Mouse (Mus musculus): ENCODE results near the gene Dok1. TPM values are rescaled to one million over a fixed set of nuclear protein-coding genes. Genes with fewer than 3 reads are reported as not detected.

The Dok1 gene
- polyA plus RNA-seq, 1 experiment from 2014 or later = 9.7 TPM

- Histone ChIP-seq H3K9me3 (ENCODE audit: control insufficient read depth, low read depth, low read length) (no peaks in the 10 kb centered on the region), H3K36me3 (ENCODE audit: control insufficient read depth, insufficient read depth, low read length) (peaks cover 13% of the 10 kb centered on the region), H3K27me3 (ENCODE audit: control insufficient read depth, insufficient read depth, low read length) (no peaks in the 10 kb centered on the region), H3K4me1 (ENCODE audit: control insufficient read depth, insufficient read depth, low read length) (peaks cover 20% of the 10 kb centered on the region), H3K27ac (ENCODE audit: low read length) (peak within 1 kb of the TSS; percentile 78), H3K4me2 (replicated peaks; ENCODE audit: low read depth, low read length) (peak within 1 kb of the TSS; percentile 94), H3K9ac (replicated peaks; ENCODE audit: low read depth, low read length) (peak within 1 kb of the TSS; percentile 93), H3K4me3 (ENCODE audit: low read depth, low read length) (peak within 1 kb of the TSS; percentile 98)
- peak; percentile 3; the same call in 1 of the 2 replicates for ATAC-seq (ENCODE audit: insufficient number of reproducible peaks, insufficient read depth, low FRiP score, low read depth)
- WGBS = under 1% methylated on average over 50 of the region's 50 CpGs
These were observed 21.7 kb upstream of the Dok1 start, which contains the start of gene Htra2 for GRCm38 (mm10) chr6:83054871-83055431. TSS of gene Htra2 (minus strand) at chr6:83055273.

DNA sequence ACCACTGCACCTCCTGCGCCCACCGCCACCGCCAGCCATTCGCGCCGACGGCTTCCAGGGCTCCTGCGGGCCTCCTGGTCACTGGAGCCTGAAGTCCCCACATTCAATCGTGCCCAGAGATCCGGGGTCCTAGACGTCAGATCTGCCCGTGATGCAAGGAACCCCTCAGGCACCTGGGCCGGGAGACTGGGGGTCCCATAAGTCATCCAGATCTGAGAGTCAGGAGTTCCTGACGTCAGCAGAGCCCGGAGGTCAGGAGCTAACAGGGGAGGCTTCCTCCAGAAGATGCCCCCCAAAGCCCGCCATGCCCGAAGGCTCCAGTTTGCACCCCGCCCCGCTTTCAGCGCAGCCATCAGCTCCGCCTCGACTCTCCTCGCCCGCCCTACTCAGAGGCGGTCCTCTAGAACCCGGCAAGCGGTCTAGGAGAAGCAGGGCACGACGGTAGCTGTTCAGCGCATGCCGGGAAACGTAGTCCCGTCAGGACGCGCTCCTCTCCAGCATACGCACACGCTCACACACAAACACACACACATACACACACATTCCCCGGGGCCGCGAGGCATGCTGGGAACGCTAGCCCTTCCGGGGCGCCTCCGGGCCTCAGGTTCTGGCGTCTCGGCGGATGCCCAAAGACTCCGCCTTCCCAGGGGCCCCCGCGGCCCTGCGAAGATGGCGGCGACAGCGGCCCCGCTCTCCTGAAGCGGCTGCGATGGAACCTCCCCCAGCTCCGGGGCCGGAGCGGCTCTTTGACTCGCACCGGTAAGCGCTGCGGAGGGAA lies 21.0 kb upstream of the Dok1 start, which contains the start of gene Aup1:
TSS of gene Aup1 (plus strand) at position 448 of the 778 bp plus-strand sequence.
- Histone ChIP-seq H3K36me3 (ENCODE audit: control insufficient read depth, insufficient read depth, low read length) (peaks cover 13% of the 10 kb centered on the region), H3K9ac (replicated peaks; ENCODE audit: low read depth, low read length) (peak within 1 kb of the TSS; percentile 93), H3K4me1 (ENCODE audit: control insufficient read depth, insufficient read depth, low read length) (peaks cover 20% of the 10 kb centered on the region), H3K27me3 (ENCODE audit: control insufficient read depth, insufficient read depth, low read length) (no peaks in the 10 kb centered on the region), H3K27ac (ENCODE audit: low read length) (peak within 1 kb of the TSS; percentile 78), H3K4me2 (replicated peaks; ENCODE audit: low read depth, low read length) (peak within 1 kb of the TSS; percentile 94), H3K9me3 (ENCODE audit: control insufficient read depth, low read depth, low read length) (no peaks in the 10 kb centered on the region), H3K4me3 (ENCODE audit: low read depth, low read length) (peak within 1 kb of the TSS; percentile 98)
- ATAC-seq (ENCODE audit: insufficient number of reproducible peaks, insufficient read depth, low FRiP score, low read depth) = peak; percentile 96
- WGBS = under 1% methylated on average over 59 of the region's 64 CpGs

DNA sequence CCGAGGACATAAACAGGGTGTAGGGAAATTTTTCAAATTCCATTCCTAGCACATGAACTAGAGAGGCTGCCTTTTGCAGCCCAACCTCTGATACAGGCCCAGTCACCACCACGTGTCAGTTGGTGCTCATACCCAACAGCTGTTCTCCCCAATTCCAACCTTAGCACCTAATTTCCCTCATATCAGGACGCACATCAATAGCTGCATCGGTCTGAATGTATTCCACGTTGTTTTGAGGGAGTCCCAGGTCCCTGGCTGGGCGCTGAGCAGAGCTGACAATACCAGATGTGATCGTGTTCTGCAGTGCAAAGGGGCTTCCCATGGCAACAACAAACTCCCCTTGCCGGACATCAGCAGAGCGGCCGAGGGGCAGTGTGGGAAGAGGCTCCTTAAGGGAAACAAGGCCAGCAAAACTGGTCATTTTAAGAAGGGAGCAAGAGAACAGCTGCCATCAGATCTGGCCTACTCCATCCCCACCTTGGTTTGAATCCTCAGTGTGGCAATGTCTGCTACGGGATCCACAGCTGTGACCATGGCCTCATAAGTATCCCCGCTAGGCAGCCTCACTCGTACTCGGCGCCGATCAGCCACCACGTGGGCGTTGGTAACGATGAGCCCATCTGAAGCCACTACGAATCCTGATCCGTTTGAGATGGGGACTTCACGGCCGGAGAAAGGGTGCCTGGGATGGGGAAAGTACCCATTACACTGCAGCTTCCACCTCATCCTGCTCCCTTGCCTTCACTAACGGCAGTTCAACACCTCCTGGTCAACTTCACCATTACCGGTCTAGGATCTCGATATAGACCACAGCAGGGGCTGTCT lies 20.1 kb upstream of the Dok1 start:
- Histone ChIP-seq H3K27me3 (ENCODE audit: control insufficient read depth, insufficient read depth, low read length) (no peaks in the 10 kb centered on the region), H3K4me3 (ENCODE audit: low read depth, low read length) (peak overlapping the region; percentile 98), H3K9ac (replicated peaks; ENCODE audit: low read depth, low read length) (peak overlapping the region; percentile 93), H3K36me3 (ENCODE audit: control insufficient read depth, insufficient read depth, low read length) (peaks cover 13% of the 10 kb centered on the region), H3K4me1 (ENCODE audit: control insufficient read depth, insufficient read depth, low read length) (peaks cover 20% of the 10 kb centered on the region), H3K27ac (ENCODE audit: low read length) (peak overlapping the region; percentile 72), H3K4me2 (replicated peaks; ENCODE audit: low read depth, low read length) (peak overlapping the region; percentile 94), H3K9me3 (ENCODE audit: control insufficient read depth, low read depth, low read length) (no peaks in the 10 kb centered on the region)
- ATAC-seq (ENCODE audit: insufficient number of reproducible peaks, insufficient read depth, low FRiP score, low read depth) = no peak
- under 1% methylated on average over 26 of the region's 26 CpGs for WGBS

DNA sequence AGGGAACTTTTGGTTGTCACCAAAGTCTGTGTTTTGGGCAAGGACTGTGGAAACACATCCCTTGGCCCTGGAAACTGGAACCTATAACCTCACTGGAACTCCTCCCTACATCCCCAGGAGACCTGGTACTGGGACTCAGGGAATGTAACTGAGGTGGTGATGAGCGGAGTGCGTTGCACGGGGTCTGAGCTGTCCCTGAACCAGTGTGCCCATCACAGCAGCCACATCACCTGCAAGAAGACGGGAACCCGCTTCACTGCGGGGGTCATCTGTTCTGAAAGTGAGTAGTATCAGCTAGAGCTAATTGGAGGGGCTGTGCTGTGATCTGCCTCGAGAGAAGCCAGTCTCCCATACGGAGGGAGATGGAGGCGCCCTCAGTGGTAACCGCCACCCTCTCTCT lies 16.1 kb upstream of the Dok1 start:
- ATAC-seq (ENCODE audit: insufficient number of reproducible peaks, insufficient read depth, low FRiP score, low read depth) = no peak
- Histone ChIP-seq H3K9me3 (ENCODE audit: control insufficient read depth, low read depth, low read length) (no peaks in the 10 kb centered on the region), H3K4me1 (ENCODE audit: control insufficient read depth, insufficient read depth, low read length) (peaks cover 10% of the 10 kb centered on the region), H3K27me3 (ENCODE audit: control insufficient read depth, insufficient read depth, low read length) (no peaks in the 10 kb centered on the region), H3K27ac (ENCODE audit: low read length) (no peak overlapping the region), H3K4me2 (replicated peaks; ENCODE audit: low read depth, low read length) (no peak overlapping the region), H3K9ac (replicated peaks; ENCODE audit: low read depth, low read length) (no peak overlapping the region), H3K36me3 (ENCODE audit: control insufficient read depth, insufficient read depth, low read length) (peaks cover 5% of the 10 kb centered on the region; the same call in 1 of the 2 replicates), H3K4me3 (ENCODE audit: low read depth, low read length) (no peak overlapping the region)
- 70% methylated on average over 10 of the region's 10 CpGs for WGBS

DNA sequence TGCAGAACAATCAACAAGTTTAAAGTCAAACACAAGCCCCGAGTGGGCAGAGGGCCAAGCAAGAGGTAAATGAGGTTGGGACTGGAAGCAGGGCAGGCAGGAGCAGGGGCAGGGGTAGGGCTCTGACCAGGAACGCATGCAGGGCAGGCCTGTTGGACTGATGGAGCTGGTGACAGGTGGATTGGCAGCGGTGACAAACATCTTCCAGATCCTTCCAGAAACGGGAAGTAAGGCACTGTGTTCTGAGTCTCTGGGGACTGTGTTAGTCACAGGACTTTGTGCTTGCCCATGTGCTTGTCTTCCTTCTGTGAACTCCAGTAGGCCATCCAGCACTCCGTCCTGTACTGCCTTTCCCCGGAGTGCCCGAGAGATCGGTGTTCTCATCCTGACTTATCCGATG lies 11.5 kb upstream of the Dok1 start:
- Histone ChIP-seq H3K9me3 (ENCODE audit: control insufficient read depth, low read depth, low read length) (no peaks in the 10 kb centered on the region), H3K27ac (ENCODE audit: low read length) (no peak overlapping the region), H3K9ac (replicated peaks; ENCODE audit: low read depth, low read length) (no peak overlapping the region), H3K27me3 (ENCODE audit: control insufficient read depth, insufficient read depth, low read length) (no peaks in the 10 kb centered on the region), H3K4me1 (ENCODE audit: control insufficient read depth, insufficient read depth, low read length) (no peaks in the 10 kb centered on the region), H3K4me2 (replicated peaks; ENCODE audit: low read depth, low read length) (no peak overlapping the region), H3K4me3 (ENCODE audit: low read depth, low read length) (no peak overlapping the region), H3K36me3 (ENCODE audit: control insufficient read depth, insufficient read depth, low read length) (no peaks in the 10 kb centered on the region)
- 78% methylated on average over 9 of the region's 9 CpGs for WGBS
- no peak for ATAC-seq (ENCODE audit: insufficient number of reproducible peaks, insufficient read depth, low FRiP score, low read depth)

DNA sequence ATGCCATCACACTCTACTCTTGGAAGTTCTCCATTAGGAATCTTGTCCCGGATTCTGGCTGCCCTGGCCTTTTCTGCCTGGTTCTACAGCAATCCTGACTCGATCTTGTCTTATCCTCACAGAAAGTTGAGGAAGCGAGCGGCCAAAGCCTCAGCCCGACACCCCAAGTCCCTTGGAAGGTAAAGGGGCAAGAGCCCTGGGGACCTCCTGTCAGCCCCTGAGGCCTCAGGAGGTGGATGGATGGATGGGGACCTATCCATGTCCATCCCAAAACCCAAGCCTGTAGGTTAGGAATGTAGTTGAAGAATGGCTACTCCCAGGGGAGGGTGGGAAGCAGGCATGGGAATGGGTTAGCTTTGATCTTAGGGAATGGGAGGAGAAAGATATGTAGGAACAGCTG lies 10.7 kb upstream of the Dok1 start:
- 91% methylated on average over 5 of the region's 5 CpGs for WGBS

GRCm38 (mm10) chr6:83043561-83043960 lies 10.3 kb upstream of the Dok1 start:
- H3K9ac ChIP-seq (replicated peaks; ENCODE audit: low read depth, low read length) = no peak overlapping the region
- H3K36me3 ChIP-seq (ENCODE audit: control insufficient read depth, insufficient read depth, low read length) = no peaks in the 10 kb centered on the region
- H3K9me3 ChIP-seq (ENCODE audit: control insufficient read depth, low read depth, low read length) = no peaks in the 10 kb centered on the region
- 0 out of 2 replicates have a peak, but pooled peaks cover 4% of the 10 kb centered on the region for H3K4me1 ChIP-seq (ENCODE audit: control insufficient read depth, insufficient read depth, low read length)
- H3K4me2 ChIP-seq (replicated peaks; ENCODE audit: low read depth, low read length) = no peak overlapping the region
- ATAC-seq (ENCODE audit: insufficient number of reproducible peaks, insufficient read depth, low FRiP score, low read depth) = no peak
- H3K27me3 ChIP-seq (ENCODE audit: control insufficient read depth, insufficient read depth, low read length) = no peaks in the 10 kb centered on the region
- 53% methylated on average over 6 of the region's 6 CpGs for WGBS
- no peak overlapping the region for H3K4me3 ChIP-seq (ENCODE audit: low read depth, low read length)
- H3K27ac ChIP-seq (ENCODE audit: low read length) = no peak overlapping the region

More for the DNA sequence above, 10.7 kb upstream of the Dok1 start:
- H3K4me2 ChIP-seq (replicated peaks; ENCODE audit: low read depth, low read length) = no peak overlapping the region
- ATAC-seq (ENCODE audit: insufficient number of reproducible peaks, insufficient read depth, low FRiP score, low read depth) = no peak
- H3K27me3 ChIP-seq (ENCODE audit: control insufficient read depth, insufficient read depth, low read length) = no peaks in the 10 kb centered on the region
- H3K4me3 ChIP-seq (ENCODE audit: low read depth, low read length) = no peak overlapping the region
- H3K9ac ChIP-seq (replicated peaks; ENCODE audit: low read depth, low read length) = no peak overlapping the region
- no peaks in the 10 kb centered on the region for H3K4me1 ChIP-seq (ENCODE audit: control insufficient read depth, insufficient read depth, low read length)
- H3K36me3 ChIP-seq (ENCODE audit: control insufficient read depth, insufficient read depth, low read length) = no peaks in the 10 kb centered on the region
- no peak overlapping the region for H3K27ac ChIP-seq (ENCODE audit: low read length)
- H3K9me3 ChIP-seq (ENCODE audit: control insufficient read depth, low read depth, low read length) = no peaks in the 10 kb centered on the region

- no peaks in the 10 kb centered on the region for H3K27me3 ChIP-seq (ENCODE audit: control insufficient read depth, insufficient read depth, low read length)
- no peak overlapping the region for H3K4me3 ChIP-seq (ENCODE audit: low read depth, low read length)
- H3K9me3 ChIP-seq (ENCODE audit: control insufficient read depth, low read depth, low read length) = no peaks in the 10 kb centered on the region
- WGBS = 78% methylated on average over 5 of the region's 5 CpGs
- no peak for ATAC-seq (ENCODE audit: insufficient number of reproducible peaks, insufficient read depth, low FRiP score, low read depth)
- no peak overlapping the region for H3K9ac ChIP-seq (replicated peaks; ENCODE audit: low read depth, low read length)
- H3K36me3 ChIP-seq (ENCODE audit: control insufficient read depth, insufficient read depth, low read length) = no peaks in the 10 kb centered on the region
- H3K4me2 ChIP-seq (replicated peaks; ENCODE audit: low read depth, low read length) = no peak overlapping the region
- no peak overlapping the region for H3K27ac ChIP-seq (ENCODE audit: low read length)
- H3K4me1 ChIP-seq (ENCODE audit: control insufficient read depth, insufficient read depth, low read length) = 0 out of 2 replicates have a peak, but pooled peaks cover 10% of the 10 kb centered on the region
These were observed 7.3 kb upstream of the Dok1 start for GRCm38 (mm10) chr6:83040601-83041000.
